Mouse (Mus musculus): Measurements from ENCODE around the gene Hps4. TPM values are rescaled to one million over a fixed set of nuclear protein-coding genes. Genes with fewer than 3 reads are reported as not detected.

Gene Hps4
- polyA plus RNA-seq, 1 experiment from 2014 or later: 31.0 TPM

- Histone ChIP-seq H3K4me1 (ENCODE audit: control insufficient read depth, insufficient read depth, low read length) (no peaks in the 10 kb centered on the region), H3K9me3 (ENCODE audit: control insufficient read depth, low read length) (no peaks in the 10 kb centered on the region), H3K4me3 (ENCODE audit: low read depth, low read length) (no peak overlapping the region), H3K27ac (ENCODE audit: low read depth, low read length) (no peak overlapping the region), H3K27me3 (ENCODE audit: control insufficient read depth, insufficient read depth, low read length) (no peaks in the 10 kb centered on the region), H3K36me3 (ENCODE audit: control insufficient read depth, insufficient read depth, low read length) (peaks cover 3% of the 10 kb centered on the region; the same call in 1 of the 2 replicates), H3K9ac (ENCODE audit: low read length) (no peak overlapping the region), H3K4me2 (ENCODE audit: low read depth) (no peak overlapping the region)
- no peak for ATAC-seq (ENCODE audit: insufficient read depth, low FRiP score, low TSS enrichment)
- 80% methylated on average over 9 of the region's 9 CpGs for WGBS
- no peak for DNase-seq (ENCODE audit: low spot score)
These were observed 39.2 kb downstream of the Hps4 start for GRCm38 (mm10) chr5:112382042-112382441.

DNA sequence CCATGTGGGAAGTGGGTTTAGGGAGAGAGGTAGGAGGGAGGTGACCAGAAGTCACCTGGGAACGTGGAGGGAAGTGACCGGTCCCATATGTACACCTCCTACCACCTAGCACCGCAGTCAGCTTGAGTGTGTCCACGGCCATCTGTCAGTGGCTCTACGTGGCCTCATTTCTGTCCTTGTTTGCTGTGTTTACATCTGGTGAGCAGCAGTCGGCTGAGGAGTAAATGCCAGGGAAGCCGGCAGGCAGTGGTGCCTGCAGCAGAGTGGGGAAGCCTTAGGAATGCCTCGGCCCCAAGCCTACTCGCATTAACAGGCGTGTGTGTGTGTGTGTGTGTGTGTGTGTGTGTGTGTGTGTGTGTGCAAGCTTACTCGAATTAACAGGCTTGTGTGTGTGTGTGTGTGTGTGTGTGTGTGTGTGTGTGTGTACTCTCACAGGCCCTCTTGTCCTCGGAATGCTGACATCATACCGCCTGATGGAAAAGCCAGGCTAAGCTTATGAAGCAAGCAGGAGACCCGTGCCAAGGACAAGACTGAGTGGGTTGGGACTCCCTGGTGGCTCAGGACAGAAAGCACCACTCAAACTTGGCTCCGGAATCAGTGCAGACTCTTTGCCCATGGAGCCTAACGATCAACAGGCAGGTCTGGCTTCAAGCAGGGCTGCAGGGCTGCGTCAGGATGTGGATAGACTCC lies 39.9 kb downstream of the Hps4 start:
- Histone ChIP-seq H3K9ac (ENCODE audit: low read length) (no peak overlapping the region), H3K9me3 (ENCODE audit: control insufficient read depth, low read length) (no peaks in the 10 kb centered on the region), H3K4me1 (ENCODE audit: control insufficient read depth, insufficient read depth, low read length) (no peaks in the 10 kb centered on the region), H3K4me2 (ENCODE audit: low read depth) (no peak overlapping the region), H3K4me3 (ENCODE audit: low read depth, low read length) (no peak overlapping the region), H3K27me3 (ENCODE audit: control insufficient read depth, insufficient read depth, low read length) (no peaks in the 10 kb centered on the region), H3K36me3 (ENCODE audit: control insufficient read depth, insufficient read depth, low read length) (peaks cover 3% of the 10 kb centered on the region; the same call in 1 of the 2 replicates), H3K27ac (ENCODE audit: low read depth, low read length) (no peak overlapping the region)
- 74% methylated on average over 16 of the region's 17 CpGs for WGBS
- DNase-seq (ENCODE audit: low spot score) (no peak), ATAC-seq (ENCODE audit: insufficient read depth, low FRiP score, low TSS enrichment) (no peak)

DNA sequence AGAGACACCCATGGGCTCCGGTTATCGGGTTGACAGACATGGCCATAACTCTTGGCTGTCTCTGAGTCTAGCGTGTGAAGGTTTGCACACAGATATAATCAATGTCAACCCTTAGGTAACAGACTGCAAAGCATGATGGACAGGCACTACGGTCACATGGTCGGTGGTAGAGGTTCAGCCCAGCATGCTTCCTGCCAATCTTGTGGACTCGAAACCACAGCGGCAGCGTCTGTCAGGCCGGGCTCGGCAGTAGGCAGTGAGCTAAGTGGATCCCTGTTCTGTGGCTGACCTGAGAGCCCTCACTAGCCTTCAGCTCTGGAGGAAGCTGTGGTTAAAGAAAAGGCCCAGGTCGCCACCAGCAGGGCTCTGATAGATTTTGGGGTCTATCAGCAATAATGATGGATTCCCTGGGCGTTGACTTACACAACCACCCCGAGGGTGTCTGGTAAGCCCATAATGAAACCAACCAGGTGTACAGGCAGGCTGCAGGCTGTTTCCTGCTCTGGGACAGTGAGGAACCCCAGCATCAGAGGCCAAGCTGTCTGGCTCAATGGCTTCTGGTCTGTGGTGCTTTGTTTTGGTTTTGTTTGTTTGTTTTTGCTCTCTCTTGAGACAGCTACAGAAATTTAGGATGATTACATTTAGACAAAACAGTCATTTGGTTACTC lies 42.1 kb downstream of the Hps4 start:
- no peak for DNase-seq (ENCODE audit: low spot score)
- no peaks in the 10 kb centered on the region for H3K27me3 ChIP-seq (ENCODE audit: control insufficient read depth, insufficient read depth, low read length)
- no peak overlapping the region for H3K27ac ChIP-seq (ENCODE audit: low read depth, low read length)
- H3K36me3 ChIP-seq (ENCODE audit: control insufficient read depth, insufficient read depth, low read length): peaks cover 3% of the 10 kb centered on the region; the same call in 1 of the 2 replicates
- H3K4me3 ChIP-seq (ENCODE audit: low read depth, low read length): no peak overlapping the region
- WGBS: 96% methylated on average over 13 of the region's 13 CpGs
- no peak for ATAC-seq (ENCODE audit: insufficient read depth, low FRiP score, low TSS enrichment)
- H3K4me2 ChIP-seq (ENCODE audit: low read depth): no peak overlapping the region
- no peaks in the 10 kb centered on the region for H3K9me3 ChIP-seq (ENCODE audit: control insufficient read depth, low read length)
- no peak overlapping the region for H3K9ac ChIP-seq (ENCODE audit: low read length)
- no peaks in the 10 kb centered on the region for H3K4me1 ChIP-seq (ENCODE audit: control insufficient read depth, insufficient read depth, low read length)

DNA sequence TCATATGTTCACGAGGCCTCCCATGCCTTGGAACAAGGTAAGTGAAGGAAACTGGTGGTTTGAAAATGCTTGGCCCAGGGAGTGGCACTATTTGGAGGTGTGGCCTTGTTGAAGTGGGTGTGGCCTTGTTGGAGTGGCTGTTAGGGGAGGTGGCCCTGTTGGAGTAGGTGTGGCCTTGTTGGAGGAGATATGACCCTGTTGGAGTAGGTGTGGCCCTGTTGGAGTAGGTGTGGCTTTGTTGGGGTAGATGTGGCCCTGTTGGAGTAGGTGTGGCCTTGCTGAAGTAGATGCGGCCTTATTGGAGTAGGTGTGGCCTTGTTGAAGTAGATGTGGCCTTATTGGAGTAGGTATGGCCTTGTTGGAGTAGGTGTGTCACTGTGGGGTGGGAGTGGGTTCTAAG lies 43.1 kb downstream of the Hps4 start:
- DNase-seq (ENCODE audit: low spot score): no peak
- no peaks in the 10 kb centered on the region for H3K27me3 ChIP-seq (ENCODE audit: control insufficient read depth, insufficient read depth, low read length)
- H3K9me3 ChIP-seq (ENCODE audit: control insufficient read depth, low read length): no peaks in the 10 kb centered on the region
- no peaks in the 10 kb centered on the region for H3K4me1 ChIP-seq (ENCODE audit: control insufficient read depth, insufficient read depth, low read length)
- no peak overlapping the region for H3K9ac ChIP-seq (ENCODE audit: low read length)
- H3K4me3 ChIP-seq (ENCODE audit: low read depth, low read length): no peak overlapping the region
- 78% methylated on average over 2 of the region's 2 CpGs for WGBS
- no peak overlapping the region for H3K4me2 ChIP-seq (ENCODE audit: low read depth)
- ATAC-seq (ENCODE audit: insufficient read depth, low FRiP score, low TSS enrichment): no peak
- peaks cover 6% of the 10 kb centered on the region for H3K36me3 ChIP-seq (ENCODE audit: control insufficient read depth, insufficient read depth, low read length)
- no peak overlapping the region for H3K27ac ChIP-seq (ENCODE audit: low read depth, low read length)

DNA sequence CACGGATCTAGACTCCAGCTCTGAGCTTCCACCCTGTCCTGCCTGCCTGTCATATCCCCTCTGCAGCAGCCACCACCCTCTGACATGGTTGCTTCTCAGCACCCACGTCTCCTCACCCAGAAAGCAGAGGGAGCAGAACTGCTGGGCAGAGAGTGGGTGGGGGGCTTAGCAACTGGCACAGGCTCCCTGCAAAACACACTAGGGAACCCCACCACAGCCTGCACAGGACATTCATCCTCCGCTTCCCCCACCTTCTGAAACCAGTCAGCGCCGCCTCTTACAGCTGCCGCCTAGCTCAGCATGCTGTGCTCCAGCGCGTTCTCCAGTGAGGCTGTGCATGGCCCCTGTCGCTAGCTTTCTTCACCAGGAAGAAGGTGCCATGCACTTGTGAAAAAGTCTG lies 46.5 kb downstream of the Hps4 start:
- H3K9me3 ChIP-seq (ENCODE audit: control insufficient read depth, low read length): no peaks in the 10 kb centered on the region
- no peak overlapping the region for H3K27ac ChIP-seq (ENCODE audit: low read depth, low read length)
- DNase-seq (ENCODE audit: low spot score) (no peak), ATAC-seq (ENCODE audit: insufficient read depth, low FRiP score, low TSS enrichment) (no peak)
- H3K27me3 ChIP-seq (ENCODE audit: control insufficient read depth, insufficient read depth, low read length): no peaks in the 10 kb centered on the region
- H3K4me1 ChIP-seq (ENCODE audit: control insufficient read depth, insufficient read depth, low read length): 0 out of 2 replicates have a peak, but pooled peaks cover 5% of the 10 kb centered on the region
- peaks cover 6% of the 10 kb centered on the region for H3K36me3 ChIP-seq (ENCODE audit: control insufficient read depth, insufficient read depth, low read length)
- 0 out of 2 replicates have a peak overlapping the region, but pooled peaks have one; percentile 10 for H3K9ac ChIP-seq (ENCODE audit: low read length)
- no peak overlapping the region for H3K4me3 ChIP-seq (ENCODE audit: low read depth, low read length)
- 74% methylated on average over 9 of the region's 9 CpGs for WGBS
- H3K4me2 ChIP-seq (ENCODE audit: low read depth): no peak overlapping the region

DNA sequence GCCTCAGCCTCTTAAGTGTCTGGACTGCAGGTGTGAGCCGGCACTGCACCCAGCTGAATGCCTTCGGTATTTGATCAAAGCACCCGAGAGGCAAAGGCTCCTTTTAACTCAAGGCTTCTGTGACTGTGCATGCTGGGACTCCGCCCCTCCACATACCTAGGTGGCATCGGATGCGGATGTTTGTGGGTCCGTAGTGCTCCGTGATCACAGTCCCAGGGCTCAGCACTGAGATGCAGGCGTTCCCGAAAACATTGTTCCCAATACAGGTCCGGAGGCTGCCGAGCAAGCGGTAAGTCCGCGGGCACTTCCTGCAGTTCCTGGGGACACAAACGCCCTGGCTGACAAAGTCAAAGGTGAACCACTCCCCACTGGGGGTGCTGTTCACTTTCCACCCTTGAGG lies 48.1 kb downstream of the Hps4 start:
- 65% methylated on average over 16 of the region's 16 CpGs for WGBS

GRCm38 (mm10) chr5:112391676-112392323 lies 48.9 kb downstream of the Hps4 start:
- no peak overlapping the region for H3K4me3 ChIP-seq (ENCODE audit: low read depth, low read length)
- no peak overlapping the region for H3K4me2 ChIP-seq (ENCODE audit: low read depth)
- 73% methylated on average over 27 of the region's 27 CpGs for WGBS
- H3K27ac ChIP-seq (ENCODE audit: low read depth, low read length): no peak overlapping the region
- ATAC-seq (ENCODE audit: insufficient read depth, low FRiP score, low TSS enrichment) (no peak), DNase-seq (ENCODE audit: low spot score) (no peak)
- H3K4me1 ChIP-seq (ENCODE audit: control insufficient read depth, insufficient read depth, low read length): 0 out of 2 replicates have a peak, but pooled peaks cover 5% of the 10 kb centered on the region
- H3K36me3 ChIP-seq (ENCODE audit: control insufficient read depth, insufficient read depth, low read length): peaks cover 3% of the 10 kb centered on the region; the same call in 1 of the 2 replicates
- H3K9me3 ChIP-seq (ENCODE audit: control insufficient read depth, low read length): no peaks in the 10 kb centered on the region
- H3K9ac ChIP-seq (ENCODE audit: low read length): no peak overlapping the region
- H3K27me3 ChIP-seq (ENCODE audit: control insufficient read depth, insufficient read depth, low read length): no peaks in the 10 kb centered on the region

More for the DNA sequence above, 48.1 kb downstream of the Hps4 start:
- Histone ChIP-seq H3K36me3 (ENCODE audit: control insufficient read depth, insufficient read depth, low read length) (peaks cover 6% of the 10 kb centered on the region), H3K27ac (ENCODE audit: low read depth, low read length) (no peak overlapping the region), H3K9me3 (ENCODE audit: control insufficient read depth, low read length) (no peaks in the 10 kb centered on the region), H3K4me2 (ENCODE audit: low read depth) (no peak overlapping the region), H3K4me1 (ENCODE audit: control insufficient read depth, insufficient read depth, low read length) (0 out of 2 replicates have a peak, but pooled peaks cover 5% of the 10 kb centered on the region), H3K4me3 (ENCODE audit: low read depth, low read length) (no peak overlapping the region), H3K27me3 (ENCODE audit: control insufficient read depth, insufficient read depth, low read length) (no peaks in the 10 kb centered on the region), H3K9ac (ENCODE audit: low read length) (no peak overlapping the region)
- ATAC-seq (ENCODE audit: insufficient read depth, low FRiP score, low TSS enrichment) (no peak), DNase-seq (ENCODE audit: low spot score) (no peak)

DNA sequence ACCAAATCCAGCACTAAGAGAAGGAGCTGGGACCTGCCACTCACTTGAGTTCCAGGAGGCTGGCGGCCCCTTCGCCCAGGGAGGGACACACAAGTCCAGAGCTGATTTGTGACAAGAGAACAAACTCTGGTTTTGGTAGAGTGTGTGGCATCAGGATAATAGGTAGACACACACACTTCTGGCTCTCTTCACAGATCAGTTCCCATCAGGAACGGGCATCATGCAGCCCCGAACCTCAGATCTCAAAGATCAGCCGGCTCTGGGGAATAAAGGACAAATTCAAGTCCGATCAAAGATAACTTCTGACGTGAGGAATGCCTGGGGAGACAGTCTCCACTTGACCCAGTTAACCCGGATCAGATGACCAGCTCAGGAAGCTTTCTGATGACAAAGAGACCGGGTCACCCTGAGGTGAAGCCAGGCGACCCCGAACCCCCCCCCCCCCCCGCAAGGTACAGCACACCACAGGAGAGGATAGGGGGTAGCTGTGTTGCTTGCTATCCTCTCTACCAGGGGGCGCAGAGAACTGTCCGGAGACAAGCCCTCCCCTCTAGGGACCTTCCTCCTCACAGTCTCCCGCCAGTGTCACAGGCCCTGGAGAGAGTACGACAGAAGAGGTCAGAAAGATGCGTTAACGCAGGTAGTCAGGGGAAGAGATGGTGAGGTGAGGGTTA lies 51.0 kb downstream of the Hps4 start:
- no peaks in the 10 kb centered on the region for H3K27me3 ChIP-seq (ENCODE audit: control insufficient read depth, insufficient read depth, low read length)
- WGBS: 16% methylated on average over 17 of the region's 18 CpGs
- peak overlapping the region; percentile 78 for H3K9ac ChIP-seq (ENCODE audit: low read length)
- H3K4me2 ChIP-seq (ENCODE audit: low read depth): peak overlapping the region; percentile 86
- H3K4me1 ChIP-seq (ENCODE audit: control insufficient read depth, insufficient read depth, low read length): 0 out of 2 replicates have a peak, but pooled peaks cover 5% of the 10 kb centered on the region
- H3K9me3 ChIP-seq (ENCODE audit: control insufficient read depth, low read length): no peaks in the 10 kb centered on the region
- H3K36me3 ChIP-seq (ENCODE audit: control insufficient read depth, insufficient read depth, low read length): peaks cover 3% of the 10 kb centered on the region; the same call in 1 of the 2 replicates
- ATAC-seq (ENCODE audit: insufficient read depth, low FRiP score, low TSS enrichment) (0 out of 2 replicates have a peak, but pooled peaks have one; percentile 38), DNase-seq (ENCODE audit: low spot score) (no peak)
- no peak overlapping the region for H3K27ac ChIP-seq (ENCODE audit: low read depth, low read length)
- peak overlapping the region; percentile 64 for H3K4me3 ChIP-seq (ENCODE audit: low read depth, low read length)
